Comparison of ENCODE assay signal across 20 mouse cellular contexts in the genomic region with DNA sequence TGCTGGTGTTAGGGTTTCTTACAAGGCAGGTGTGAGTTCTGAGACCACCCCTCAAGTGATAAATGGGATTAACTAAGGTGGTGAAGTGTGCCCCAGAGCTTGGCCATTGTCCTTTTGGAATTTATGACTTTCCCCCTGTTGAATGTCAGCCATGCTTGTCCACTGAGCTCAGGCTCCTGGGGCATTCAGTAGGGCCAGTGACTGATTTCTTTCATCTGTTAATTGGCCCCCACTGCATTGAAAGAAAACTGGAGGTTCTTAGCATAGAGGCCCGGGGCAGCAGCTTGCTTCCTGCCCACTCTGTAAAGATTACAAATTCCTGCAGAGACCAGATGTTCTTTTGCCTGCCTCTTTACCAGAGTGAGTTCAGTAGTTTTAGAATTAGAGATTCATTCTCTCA.
A peak's percentile ranks its signal among the peaks of the same experiment; 100 is the strongest.
DNase-seq lines count a peak whose midpoint lies in the region; ATAC-seq and TF ChIP-seq lines count a peak whose summit lies in the region.
"Had no signal": no experiment of that assay in that cellular context is flagged by ENCODE, and none has a peak within 500 bp of the region (broad histone marks: within the 10 kb centered on the region; RNA-seq: fewer than 3 reads in every experiment).

No protein-coding gene starts in this region.

- WGBS in forebrain, embryonic 10.5 days, result 3% methylated on average over 1 of the region's 1 CpGs
- 0% methylated on average over 1 of the region's 1 CpGs for WGBS in forebrain, embryonic 14.5 days

- DNase-seq in forebrain, embryonic 10.5 days (ENCODE audit: extremely low spot score, low spot score), result peak; percentile 19
- DNase-seq in forebrain, embryonic 14.5 days (ENCODE audit: low spot score), result no peak
- peak; percentile 52 for DNase-seq in embryo, embryonic 10.5 days (ENCODE audit: low spot score)
- peak; percentile 41 for DNase-seq in forelimb bud, embryonic 11.5 days (ENCODE audit: low read depth, low spot score)
- DNase-seq in c-Kit-positive CD71-positive TER-119-positive erythroid progenitor cells, embryonic 14.5 days (ENCODE audit: low spot score), result no peak
- no peak for DNase-seq in gastrocnemius, adult 8-10 months (ENCODE audit: low spot score in 2 of 2)
- no peak for DNase-seq in layer of hippocampus, adult 11-12 months (ENCODE audit: low spot score)
- DNase-seq: adrenal gland, adult 8-10 months; cerebellum, adult 2 months; cerebellum, postnatal 25 days; kidney, adult 2 months; lung, embryonic 14.5 days; thymus, postnatal 25 days had no signal

- H3K9me3 ChIP-seq in forebrain, embryonic 10.5 days, result no peaks in the 10 kb centered on the region
- H3K9me3 ChIP-seq in forebrain, embryonic 14.5 days (replicated peaks; ENCODE audit: control insufficient read depth, low read length), result no peaks in the 10 kb centered on the region
- no peaks in the 10 kb centered on the region for H3K9me3 ChIP-seq in ES-Bruce4 (replicated peaks; ENCODE audit: control insufficient read depth, insufficient read depth, low read length, poor library complexity, severe bottlenecking)
- H3K9me3 ChIP-seq: forebrain, embryonic 15.5 days; heart, embryonic 10.5 days; hindbrain, embryonic 15.5 days had no signal

- peaks cover 16% of the 10 kb centered on the region for H3K4me1 ChIP-seq in forebrain, embryonic 10.5 days
- H3K4me1 ChIP-seq in forebrain, embryonic 14.5 days (ENCODE audit: control insufficient read depth, insufficient read depth, low read length), result peaks cover 4% of the 10 kb centered on the region; the same call in 1 of the 2 replicates
- peaks cover 1% of the 10 kb centered on the region for H3K4me1 ChIP-seq in ES-Bruce4 (ENCODE audit: control insufficient read depth, insufficient read depth, low read length)
- H3K4me1 ChIP-seq: hindbrain, embryonic 15.5 days had no signal

- no peak overlapping the region for H3K9ac ChIP-seq in forebrain, embryonic 14.5 days (ENCODE audit: low read length)
- no peak overlapping the region for H3K9ac ChIP-seq in ES-Bruce4 (ENCODE audit: low read depth, poor library complexity, severe bottlenecking)
- H3K9ac ChIP-seq: forebrain, embryonic 15.5 days; hindbrain, embryonic 15.5 days; liver, embryonic 14.5 days; lung, embryonic 14.5 days had no signal

- ATAC-seq in forebrain, embryonic 14.5 days, result no peak
- ATAC-seq: forebrain, embryonic 15.5 days had no signal

- no peak for TF ChIP-seq POLR2A in ES-Bruce4 (IDR thresholded peaks at IDR 0.05; ENCODE audit: insufficient read depth, low read length)

- H3K4me3 ChIP-seq in forebrain, embryonic 10.5 days, result no peak overlapping the region
- H3K4me3 ChIP-seq in forebrain, embryonic 14.5 days (ENCODE audit: low read depth, low read length), result no peak overlapping the region
- no peak overlapping the region for H3K4me3 ChIP-seq in ES-Bruce4 (ENCODE audit: low read depth, low read length)
- H3K4me3 ChIP-seq: forebrain, embryonic 15.5 days; heart, embryonic 10.5 days; hindbrain, embryonic 15.5 days; left cerebral cortex, adult 2 months had no signal

- TF ChIP-seq EP300 in ES-Bruce4 (IDR thresholded peaks at IDR 0.05; ENCODE audit: insufficient read depth, low read depth, low read length), result peak; percentile 70

- H3K27me3 ChIP-seq in forebrain, embryonic 10.5 days (ENCODE audit: poor library complexity, severe bottlenecking), result peaks cover 100% of the 10 kb centered on the region
- 0 out of 2 replicates have a peak, but pooled peaks cover 5% of the 10 kb centered on the region for H3K27me3 ChIP-seq in forebrain, embryonic 14.5 days (replicated peaks; ENCODE audit: control insufficient read depth, insufficient read depth, low read length)
- no peaks in the 10 kb centered on the region for H3K27me3 ChIP-seq in ES-Bruce4 (ENCODE audit: control insufficient read depth, insufficient read depth, low read length, poor library complexity, severe bottlenecking)
- H3K27me3 ChIP-seq: hindbrain, embryonic 15.5 days had no signal

- H3K4me2 ChIP-seq in forebrain, embryonic 14.5 days (ENCODE audit: low read length), result no peak overlapping the region
- H3K4me2 ChIP-seq: forebrain, embryonic 15.5 days; hindbrain, embryonic 15.5 days; lung, embryonic 14.5 days had no signal

- TF ChIP-seq CTCF in ES-Bruce4 (IDR thresholded peaks at IDR 0.05; ENCODE audit: low read depth, low read length), result no peak

- no peaks in the 10 kb centered on the region for H3K36me3 ChIP-seq in forebrain, embryonic 10.5 days (replicated peaks)
- no peaks in the 10 kb centered on the region for H3K36me3 ChIP-seq in forebrain, embryonic 14.5 days (ENCODE audit: control insufficient read depth, insufficient read depth, low read length)
- H3K36me3 ChIP-seq in ES-Bruce4 (ENCODE audit: control insufficient read depth, insufficient read depth, low read length, poor library complexity, severe bottlenecking), result no peaks in the 10 kb centered on the region
- H3K36me3 ChIP-seq: forebrain, embryonic 15.5 days; heart, embryonic 10.5 days; hindbrain, embryonic 15.5 days had no signal

- no peak overlapping the region for H3K27ac ChIP-seq in forebrain, embryonic 10.5 days
- H3K27ac ChIP-seq in forebrain, embryonic 14.5 days (ENCODE audit: low read depth, low read length), result no peak overlapping the region
- no peak overlapping the region; the same call in 1 of the 2 replicates for H3K27ac ChIP-seq in ES-Bruce4 (ENCODE audit: insufficient read depth, low read length)
- H3K27ac ChIP-seq: forebrain, embryonic 15.5 days; heart, embryonic 10.5 days; hindbrain, embryonic 15.5 days; kidney, postnatal 0 days; left cerebral cortex, adult 2 months; liver, embryonic 14.5 days had no signal

Comparison
In these comparisons a context has a peak if more than half of its experiments do, and no peak if none do; other contexts are left out.
1. DNase-seq: peak in forebrain, embryonic 10.5 days (single experiment), embryo, embryonic 10.5 days (single experiment) and forelimb bud, embryonic 11.5 days (single experiment); none in forebrain, embryonic 14.5 days (single experiment), c-Kit-positive CD71-positive TER-119-positive erythroid progenitor cells, embryonic 14.5 days (single experiment), gastrocnemius, adult 8-10 months (0 of 2) and layer of hippocampus, adult 11-12 months (single experiment).